Mouse (Mus musculus) ES-Bruce4 (cell line): ENCODE measurements around the gene Vps37c. TPM values are rescaled to one million over a fixed set of nuclear protein-coding genes. Genes with fewer than 3 reads are reported as not detected.
A peak's percentile ranks its signal among the peaks of the same experiment; 100 is the strongest.

Experiments used
- H3K27ac ChIP-seq: 2 replicates; pipeline ENCODE4 v1.5.1; 2012; ENCODE audit warnings: low read length, inconsistent platforms; ENCODE audit not compliant: insufficient read depth
- H3K27me3 ChIP-seq: 2 replicates; pipeline ENCODE4 v1.6.1; 2012; ENCODE audit warnings: mild to moderate bottlenecking, low read length, inconsistent platforms; ENCODE audit not compliant: control insufficient read depth, poor library complexity, insufficient read depth, severe bottlenecking
- H3K36me3 ChIP-seq: 2 replicates; pipeline ENCODE4 v1.6.1; 2012; ENCODE audit warnings: inconsistent platforms, mild to moderate bottlenecking, low read length, moderate library complexity; ENCODE audit not compliant: control insufficient read depth, poor library complexity, insufficient read depth, severe bottlenecking
- H3K4me1 ChIP-seq: one replicate; pipeline ENCODE4 v1.8.1; 2011; ENCODE audit warnings: low read length; ENCODE audit not compliant: control insufficient read depth, insufficient read depth
- H3K4me3 ChIP-seq: 2 replicates; pipeline ENCODE4 v1.5.1; 2011; ENCODE audit warnings: low read depth, mild to moderate bottlenecking, low read length
- H3K9ac ChIP-seq: 2 replicates; pipeline ENCODE4 v1.6.1; 2012; ENCODE audit warnings: low read depth, mild to moderate bottlenecking, inconsistent platforms; ENCODE audit not compliant: poor library complexity, severe bottlenecking
- H3K9me3 ChIP-seq: replicated peaks from 2 replicates; pipeline ENCODE4 v1.6.1; 2012; ENCODE audit warnings: mild to moderate bottlenecking, low read length, inconsistent platforms; ENCODE audit not compliant: control insufficient read depth, poor library complexity, insufficient read depth, severe bottlenecking
- CTCF ChIP-seq: IDR thresholded peaks from one replicate; pipeline ENCODE4 v1.8.1; 2011; ENCODE audit warnings: low read depth, low read length
- EP300 ChIP-seq: IDR thresholded peaks from 2 replicates; pipeline ENCODE4 v1.6.1; 2011; ENCODE audit warnings: low read depth, low read length; ENCODE audit not compliant: insufficient read depth
- POLR2A ChIP-seq: IDR thresholded peaks from one replicate; pipeline ENCODE4 v1.8.1; 2011; ENCODE audit warnings: low read length; ENCODE audit not compliant: insufficient read depth
- polyA plus RNA-seq: library from polyadenylated mRNA; stranded (reverse); fragments of >200 nt; gene quantifications from 2 replicates; pipeline ENCODE4 v1.2.4, GENCODE M21; 2011; ENCODE audit warnings: low read depth; ENCODE audit not compliant: missing spikeins, insufficient read depth, insufficient read length

Vps37c gene
- polyA plus RNA-seq, 1 experiment = 11.5 TPM

DNA sequence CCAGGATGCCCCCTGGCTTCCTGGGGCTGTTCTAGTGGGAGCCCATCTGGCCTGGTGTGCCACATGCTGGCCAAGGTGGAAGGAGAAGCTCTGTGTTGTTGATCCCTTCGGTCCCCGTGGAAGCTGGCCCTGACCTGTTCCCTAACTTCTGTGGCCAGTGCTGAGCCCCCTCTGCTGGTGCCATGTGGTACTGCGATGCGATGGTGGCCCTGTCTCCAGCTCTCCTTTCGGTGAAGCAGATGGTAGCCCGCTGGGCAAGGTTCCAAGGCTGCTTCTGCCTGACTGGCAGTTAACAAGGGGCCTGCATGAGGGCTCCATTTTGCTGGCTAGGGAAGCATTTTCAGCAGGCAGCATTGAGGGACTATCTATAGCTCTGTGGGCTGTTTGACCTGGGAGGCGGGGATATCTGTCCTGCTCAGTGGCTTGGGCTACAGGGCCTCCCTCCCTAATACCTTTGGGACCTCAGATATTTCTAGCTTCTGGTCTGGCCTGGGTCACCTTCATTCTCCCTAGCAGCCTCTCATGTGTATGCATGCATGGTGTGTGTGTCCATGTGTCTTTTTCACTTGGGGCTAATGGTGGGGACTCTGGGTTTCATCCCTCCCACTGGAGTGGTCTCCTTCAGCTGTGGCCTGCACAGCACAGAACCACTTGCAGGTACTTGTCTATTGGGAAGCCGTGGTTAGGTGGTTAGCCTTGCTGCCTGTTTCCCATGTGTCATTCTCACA is 21.0 kb downstream of the Vps37c start:
- H3K27me3 ChIP-seq = no peaks in the 10 kb centered on the region
- no peak overlapping the region for H3K27ac ChIP-seq
- TF ChIP-seq POLR2A (no peak), CTCF (peak; percentile 99), EP300 (peak; percentile 60; the same call in 1 of the 2 replicates)
- H3K9me3 ChIP-seq = no peaks in the 10 kb centered on the region
- H3K9ac ChIP-seq = no peak overlapping the region
- H3K36me3 ChIP-seq = no peaks in the 10 kb centered on the region; the same call in 1 of the 2 replicates
- H3K4me1 ChIP-seq = no peaks in the 10 kb centered on the region
- H3K4me3 ChIP-seq = no peak overlapping the region

DNA sequence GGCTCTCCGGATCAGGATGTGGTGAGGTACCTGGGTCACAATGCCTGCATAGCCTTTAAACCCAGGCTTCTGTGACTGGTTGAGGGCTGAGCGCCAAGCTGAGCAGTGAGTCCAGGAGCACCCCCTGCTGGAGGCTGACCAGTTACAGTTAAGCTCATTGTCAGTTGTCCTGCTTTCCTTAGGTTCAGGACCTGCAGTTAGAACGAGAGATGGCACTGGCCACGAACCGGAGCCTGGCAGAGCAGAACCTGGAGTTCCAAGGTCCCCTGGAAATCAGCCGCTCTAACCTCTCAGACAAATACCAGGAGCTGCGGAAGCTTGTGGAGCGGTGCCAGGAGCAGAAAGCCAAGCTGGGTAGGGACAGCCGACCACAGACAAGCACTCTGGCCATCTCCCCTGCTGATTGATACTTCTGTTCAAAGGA is 21.6 kb downstream of the Vps37c start:
- Histone ChIP-seq H3K9ac (no peak overlapping the region), H3K27ac (no peak overlapping the region)

DNA sequence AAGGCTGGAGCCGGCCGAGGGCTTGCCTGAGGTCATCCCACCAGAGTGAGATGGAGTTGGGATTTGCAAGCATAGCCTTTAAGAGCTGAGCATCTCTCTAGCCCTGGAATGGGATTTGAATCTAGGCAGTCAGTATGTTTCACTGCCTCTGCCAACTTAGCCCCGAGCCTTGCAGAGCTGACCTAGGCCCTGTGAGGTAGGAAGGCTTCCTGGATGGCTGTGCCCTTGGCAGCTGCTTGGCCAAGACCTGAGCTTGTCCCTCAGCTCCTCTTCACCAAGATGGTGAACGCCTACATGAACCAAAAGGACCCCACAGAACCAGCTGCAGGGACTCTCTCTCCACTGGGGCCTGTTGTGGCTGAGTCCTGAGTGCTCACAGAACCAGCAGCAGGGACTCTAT is 22.2 kb downstream of the Vps37c start:
- no peaks in the 10 kb centered on the region for H3K4me1 ChIP-seq
- H3K27me3 ChIP-seq = no peaks in the 10 kb centered on the region
- H3K9me3 ChIP-seq = no peaks in the 10 kb centered on the region
- TF ChIP-seq CTCF (no peak), EP300 (no peak), POLR2A (no peak)
- no peaks in the 10 kb centered on the region; the same call in 1 of the 2 replicates for H3K36me3 ChIP-seq
- H3K9ac ChIP-seq = no peak overlapping the region
- H3K4me3 ChIP-seq = no peak overlapping the region
- no peak overlapping the region for H3K27ac ChIP-seq

More for the DNA sequence above, 21.6 kb downstream of the Vps37c start:
- peak; percentile 67 for TF ChIP-seq CTCF
- TF ChIP-seq EP300 = no peak
- no peak for TF ChIP-seq POLR2A
- H3K27me3 ChIP-seq = no peaks in the 10 kb centered on the region
- H3K4me1 ChIP-seq = no peaks in the 10 kb centered on the region
- no peaks in the 10 kb centered on the region; the same call in 1 of the 2 replicates for H3K36me3 ChIP-seq
- no peaks in the 10 kb centered on the region for H3K9me3 ChIP-seq
- H3K4me3 ChIP-seq = no peak overlapping the region

DNA sequence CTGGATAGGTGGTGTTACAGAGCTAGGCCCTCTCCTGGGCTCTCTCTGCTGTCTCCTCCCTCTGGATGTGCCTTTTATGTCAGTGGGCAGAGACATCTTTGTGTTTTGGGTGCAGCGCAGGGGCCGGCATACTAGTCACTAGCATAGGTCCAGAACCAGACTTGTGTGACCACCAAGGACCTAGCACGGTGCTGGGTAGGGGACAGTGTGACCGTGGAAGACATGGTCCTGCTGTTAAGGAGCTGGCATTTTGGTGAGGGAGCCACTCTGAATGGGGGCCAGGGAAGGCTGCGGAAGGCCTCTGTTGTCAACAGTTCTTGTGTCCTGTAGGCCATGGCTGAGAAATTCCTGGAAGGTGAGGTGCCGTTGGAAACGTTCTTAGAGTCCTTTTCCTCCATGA is 23.7 kb downstream of the Vps37c start:
- Histone ChIP-seq H3K9me3 (no peaks in the 10 kb centered on the region), H3K27me3 (no peaks in the 10 kb centered on the region), H3K4me3 (no peak overlapping the region), H3K4me1 (no peaks in the 10 kb centered on the region), H3K36me3 (no peaks in the 10 kb centered on the region; the same call in 1 of the 2 replicates), H3K27ac (no peak overlapping the region), H3K9ac (no peak overlapping the region)
- TF ChIP-seq POLR2A (no peak), CTCF (no peak), EP300 (no peak)

DNA sequence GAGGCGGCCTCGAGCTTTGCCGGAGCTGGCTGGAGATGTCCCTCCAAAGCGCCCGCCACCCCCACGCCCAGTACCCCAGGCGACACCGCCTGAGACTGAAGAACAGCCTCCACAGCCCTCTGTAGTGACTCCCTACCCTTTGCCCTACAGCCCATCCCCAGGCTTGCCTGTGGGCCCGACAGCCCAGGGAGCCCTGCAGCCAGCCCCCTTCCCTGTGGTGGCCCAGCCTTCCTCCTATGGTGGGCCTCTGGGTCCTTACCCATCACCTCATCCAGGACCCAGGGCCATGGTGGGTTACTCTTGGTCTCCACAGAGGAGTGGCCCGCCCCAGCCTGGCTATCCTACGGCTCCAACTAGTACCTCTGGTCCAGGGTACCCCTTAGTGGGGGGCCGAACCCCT is 24.1 kb downstream of the Vps37c start:
- no peaks in the 10 kb centered on the region for H3K27me3 ChIP-seq

DNA sequence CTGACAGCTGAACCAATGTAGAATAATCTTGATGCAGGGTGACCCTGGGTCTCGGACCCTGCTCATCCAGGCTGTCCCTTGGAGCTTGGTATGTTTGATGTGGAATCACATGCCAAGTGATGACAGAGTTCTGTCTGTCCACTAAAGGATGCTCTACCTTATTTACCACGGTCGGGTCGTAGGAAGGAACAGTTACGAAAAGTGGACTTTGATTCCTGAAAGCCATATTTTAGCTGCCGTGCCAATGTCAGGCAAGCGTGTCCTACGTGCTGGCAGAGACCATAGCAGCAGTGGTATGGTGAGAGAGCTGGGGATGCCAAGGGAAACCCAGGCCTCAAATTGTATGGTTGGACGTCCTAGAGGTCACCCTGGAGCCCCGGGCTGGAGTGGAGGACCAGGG is 25.0 kb downstream of the Vps37c start:
- H3K4me3 ChIP-seq = no peak overlapping the region
- H3K36me3 ChIP-seq = no peaks in the 10 kb centered on the region; the same call in 1 of the 2 replicates
- H3K4me1 ChIP-seq = no peaks in the 10 kb centered on the region
- no peaks in the 10 kb centered on the region for H3K9me3 ChIP-seq
- no peaks in the 10 kb centered on the region for H3K27me3 ChIP-seq
- TF ChIP-seq CTCF (no peak), EP300 (no peak), POLR2A (no peak)
- no peak overlapping the region for H3K9ac ChIP-seq
- H3K27ac ChIP-seq = no peak overlapping the region

More for the DNA sequence above, 24.1 kb downstream of the Vps37c start:
- Histone ChIP-seq H3K36me3 (no peaks in the 10 kb centered on the region; the same call in 1 of the 2 replicates), H3K27ac (no peak overlapping the region), H3K9ac (no peak overlapping the region), H3K9me3 (no peaks in the 10 kb centered on the region), H3K4me3 (no peak overlapping the region), H3K4me1 (no peaks in the 10 kb centered on the region)
- TF ChIP-seq EP300 (no peak), CTCF (no peak), POLR2A (no peak)
